Mouse (Mus musculus) thymus, postnatal 25 days (tissue): ENCODE results near the gene Caln1.

ENCODE experiments used
- DNase-seq: peaks from one replicate; pipeline ENCODE4 v3.0.0; 2022

Caln1 gene

GRCm38 (mm10) chr5:130702361-130702760 lies 333.1 kb downstream of the Caln1 start:
- no peak for DNase-seq

- DNase-seq: no peak
Measured at GRCm38 (mm10) chr5:130704866-130705265, 335.6 kb downstream of the Caln1 start.

- DNase-seq: no peak
Measured at GRCm38 (mm10) chr5:130706202-130706855, 337.1 kb downstream of the Caln1 start.

- no peak for DNase-seq
Measured at GRCm38 (mm10) chr5:130707755-130708154, 338.5 kb downstream of the Caln1 start.

GRCm38 (mm10) chr5:130708616-130709015 lies 339.4 kb downstream of the Caln1 start:
- DNase-seq: no peak

- no peak for DNase-seq
Measured at GRCm38 (mm10) chr5:130711643-130712042, 342.4 kb downstream of the Caln1 start.

GRCm38 (mm10) chr5:130712281-130712680 lies 343.0 kb downstream of the Caln1 start:
- DNase-seq: no peak

GRCm38 (mm10) chr5:130715181-130715580 lies 345.9 kb downstream of the Caln1 start:
- DNase-seq: no peak

- DNase-seq: no peak
Measured at GRCm38 (mm10) chr5:130718385-130718784, 349.1 kb downstream of the Caln1 start.

- DNase-seq: no peak
Measured at GRCm38 (mm10) chr5:130742171-130742570, 372.9 kb downstream of the Caln1 start.

- DNase-seq: no peak
Measured at GRCm38 (mm10) chr5:130757517-130757916, 388.3 kb downstream of the Caln1 start.

- DNase-seq: no peak
Measured at GRCm38 (mm10) chr5:130765784-130766183, 396.5 kb downstream of the Caln1 start.

- no peak for DNase-seq
Measured at GRCm38 (mm10) chr5:130771061-130771741, 401.9 kb downstream of the Caln1 start.

GRCm38 (mm10) chr5:130772491-130772890 lies 403.2 kb downstream of the Caln1 start:
- no peak for DNase-seq

- DNase-seq: no peak
Measured at GRCm38 (mm10) chr5:130774946-130775345, 405.7 kb downstream of the Caln1 start.

GRCm38 (mm10) chr5:130792755-130793452 lies 423.6 kb downstream of the Caln1 start:
- no peak for DNase-seq

GRCm38 (mm10) chr5:130797713-130798112 lies 428.5 kb downstream of the Caln1 start:
- no peak for DNase-seq

GRCm38 (mm10) chr5:130810314-130810713 lies 441.1 kb downstream of the Caln1 start:
- no peak for DNase-seq

- no peak for DNase-seq
Measured at GRCm38 (mm10) chr5:130810846-130811245, 441.6 kb downstream of the Caln1 start.

- no peak for DNase-seq
Measured at GRCm38 (mm10) chr5:130811266-130811665, 442.0 kb downstream of the Caln1 start.

- DNase-seq: no peak
Measured at GRCm38 (mm10) chr5:130811966-130812365, 442.7 kb downstream of the Caln1 start.

- DNase-seq: no peak
Measured at GRCm38 (mm10) chr5:130812556-130812955, 443.3 kb downstream of the Caln1 start.

GRCm38 (mm10) chr5:130813089-130813488 lies 443.8 kb downstream of the Caln1 start:
- no peak for DNase-seq

GRCm38 (mm10) chr5:130815352-130815751 lies 446.1 kb downstream of the Caln1 start:
- DNase-seq: no peak
